Mouse (Mus musculus): Measurements from ENCODE around the gene Cpsf4l. TPM values are rescaled to one million over a fixed set of nuclear protein-coding genes. Genes with fewer than 3 reads are reported as not detected.
A peak's percentile ranks its signal among the peaks of the same experiment; 100 is the strongest.
"Not testable (repeated sequence)": the region's sequence is repeated elsewhere in the genome, so short reads cannot be mapped to it uniquely, and the experiment has no call there.

The Cpsf4l gene
- total and polyA plus RNA-seq, 3 experiments: 0.46 to 1.2 TPM; not detected in 1

DNA sequence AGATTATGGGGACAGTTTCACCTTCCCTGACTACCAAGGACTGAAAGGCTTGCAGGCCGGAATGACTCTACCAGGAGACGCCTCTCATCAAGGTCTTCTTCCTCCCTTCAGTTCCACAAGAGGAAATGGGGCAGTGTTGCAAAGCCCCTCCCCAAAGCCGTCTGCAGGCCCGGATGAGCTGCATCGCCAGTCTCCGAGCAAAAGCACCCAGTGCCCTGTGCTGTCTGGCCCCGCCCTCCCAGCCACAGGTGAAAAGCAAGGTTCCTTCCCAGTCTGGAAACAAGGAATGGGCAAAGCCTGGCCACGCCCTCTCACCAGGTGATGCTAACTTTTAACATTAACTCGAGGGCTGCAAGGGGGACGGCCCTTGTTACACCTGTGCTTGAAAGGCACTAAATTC lies 43.2 kb downstream of the Cpsf4l start:
- DNase-seq: peak; percentile 51

DNA sequence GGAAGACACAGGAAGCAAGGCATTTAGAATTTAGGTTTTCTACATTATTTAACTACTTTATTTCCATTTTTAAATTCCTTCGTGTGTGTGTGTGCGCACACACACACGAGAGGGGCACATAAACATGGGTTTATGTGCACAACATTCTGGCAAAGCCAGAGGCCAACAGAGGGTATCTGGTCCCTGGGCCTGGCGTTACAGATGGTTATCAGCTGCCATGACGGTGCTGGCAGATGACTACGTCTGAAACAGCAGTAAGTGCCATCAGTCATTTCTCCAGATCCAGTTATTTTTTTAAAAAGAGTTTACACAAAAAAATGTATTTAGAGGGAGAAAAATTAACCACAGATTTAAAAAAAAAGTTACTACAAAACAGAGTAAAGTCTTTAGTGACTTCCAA lies 43.6 kb downstream of the Cpsf4l start:
- DNase-seq: no peak

- DNase-seq: peak; percentile 52
Observed at GRCm38 (mm10) chr11:113664279-113664678, 45.5 kb downstream of the Cpsf4l start.

DNA sequence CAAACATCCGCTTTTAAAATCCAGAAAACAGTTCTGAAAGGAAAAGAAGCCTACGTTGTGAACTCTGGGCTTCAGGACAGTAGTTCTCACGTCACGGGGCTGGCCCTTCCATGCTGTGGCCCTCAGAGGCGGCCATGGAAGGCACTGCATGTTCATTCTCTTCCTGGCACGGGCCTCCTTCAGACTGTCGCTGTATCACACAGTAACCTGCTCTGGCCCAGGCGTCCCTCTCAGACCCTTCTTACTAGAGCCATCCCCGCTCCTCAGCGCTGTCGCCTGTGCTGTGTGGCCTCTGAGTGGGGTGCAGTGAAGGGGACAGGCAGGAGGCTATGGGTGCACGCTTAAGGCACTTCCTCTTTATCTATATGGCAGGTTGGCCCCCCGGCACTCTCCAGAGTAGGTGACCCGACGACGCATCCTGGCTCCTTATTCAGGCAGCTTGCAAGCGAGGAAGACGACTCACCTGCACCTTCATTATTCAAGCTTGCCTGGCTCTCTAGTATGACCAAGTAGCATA lies 47.9 kb downstream of the Cpsf4l start:
- no peak for DNase-seq

DNA sequence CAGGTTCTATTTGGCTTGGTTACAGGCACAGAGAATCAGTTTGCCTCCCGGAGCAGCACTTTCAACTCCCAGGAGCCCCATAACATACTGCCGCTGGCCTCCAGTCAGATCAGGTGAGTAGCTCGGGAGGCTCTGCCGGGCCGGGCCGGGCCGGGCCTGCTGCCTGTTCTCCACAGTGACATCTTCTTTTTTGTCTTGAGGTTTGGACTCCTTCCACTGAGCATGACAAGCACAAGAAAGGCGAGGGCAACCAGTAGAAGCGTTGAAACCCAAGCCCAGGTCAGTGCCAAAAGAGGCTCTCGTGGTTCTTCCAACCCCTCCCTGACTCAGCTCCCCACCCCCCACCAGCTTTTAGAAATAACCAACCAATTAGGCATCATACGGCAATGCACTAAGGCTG lies 48.9 kb downstream of the Cpsf4l start:
- no peak for DNase-seq

GRCm38 (mm10) chr11:113660213-113660612 lies 49.6 kb downstream of the Cpsf4l start:
- DNase-seq: not testable (repeated sequence)

- no peak for DNase-seq
Observed at GRCm38 (mm10) chr11:113658763-113659162, 51.1 kb downstream of the Cpsf4l start.

GRCm38 (mm10) chr11:113658319-113658718 lies 51.5 kb downstream of the Cpsf4l start:
- no peak for DNase-seq

DNA sequence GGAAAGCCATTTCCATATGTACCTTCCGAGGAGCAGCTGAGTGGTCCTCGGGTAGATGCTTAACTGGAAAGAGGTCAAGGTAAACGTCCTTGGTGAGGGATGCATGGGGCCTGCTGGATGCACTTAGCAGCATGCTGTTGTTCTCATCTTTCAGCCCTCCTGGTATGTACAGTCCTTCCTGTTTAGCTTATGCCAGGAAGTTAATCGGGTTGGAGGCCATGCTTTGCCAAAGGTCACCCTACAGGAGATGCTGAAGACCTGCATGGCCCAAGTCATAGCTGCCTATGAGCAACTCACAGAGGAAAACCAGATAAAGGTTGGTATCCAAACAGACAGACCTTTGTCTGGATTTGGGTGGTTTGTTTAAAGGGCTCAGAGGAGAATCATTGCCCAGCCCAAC lies 52.6 kb downstream of the Cpsf4l start:
- no peak for DNase-seq

GRCm38 (mm10) chr11:113656511-113656932 lies 53.3 kb downstream of the Cpsf4l start:
- DNase-seq: peak; percentile 83

GRCm38 (mm10) chr11:113654561-113655270 lies 55.1 kb downstream of the Cpsf4l start:
- DNase-seq: no peak

- DNase-seq: no peak
Observed at GRCm38 (mm10) chr11:113654105-113654504, 55.7 kb downstream of the Cpsf4l start.

DNA sequence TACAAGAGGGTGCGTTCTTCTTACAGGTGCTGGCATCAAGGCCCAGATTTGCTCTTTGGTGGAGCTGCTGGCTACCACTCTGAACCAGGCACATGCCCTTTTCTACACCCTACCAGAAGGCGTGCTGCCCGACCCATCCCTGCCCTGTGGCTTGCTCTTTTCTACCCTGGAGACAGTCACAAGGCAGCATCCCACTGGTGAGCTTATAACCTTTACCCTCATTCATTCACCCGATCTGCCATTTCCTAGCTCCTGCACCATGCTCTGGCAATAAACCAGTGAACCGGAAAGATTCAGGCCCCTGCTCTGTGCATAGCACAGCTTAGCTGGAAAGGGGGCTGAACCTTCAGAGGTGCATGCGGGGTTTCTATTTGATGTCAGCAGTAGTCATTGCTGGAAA lies 57.3 kb downstream of the Cpsf4l start:
- no peak for DNase-seq

- DNase-seq: no peak
Observed at GRCm38 (mm10) chr11:113651907-113652273, 57.9 kb downstream of the Cpsf4l start.

GRCm38 (mm10) chr11:113651206-113651906 lies 58.5 kb downstream of the Cpsf4l start:
- DNase-seq: no peak

DNA sequence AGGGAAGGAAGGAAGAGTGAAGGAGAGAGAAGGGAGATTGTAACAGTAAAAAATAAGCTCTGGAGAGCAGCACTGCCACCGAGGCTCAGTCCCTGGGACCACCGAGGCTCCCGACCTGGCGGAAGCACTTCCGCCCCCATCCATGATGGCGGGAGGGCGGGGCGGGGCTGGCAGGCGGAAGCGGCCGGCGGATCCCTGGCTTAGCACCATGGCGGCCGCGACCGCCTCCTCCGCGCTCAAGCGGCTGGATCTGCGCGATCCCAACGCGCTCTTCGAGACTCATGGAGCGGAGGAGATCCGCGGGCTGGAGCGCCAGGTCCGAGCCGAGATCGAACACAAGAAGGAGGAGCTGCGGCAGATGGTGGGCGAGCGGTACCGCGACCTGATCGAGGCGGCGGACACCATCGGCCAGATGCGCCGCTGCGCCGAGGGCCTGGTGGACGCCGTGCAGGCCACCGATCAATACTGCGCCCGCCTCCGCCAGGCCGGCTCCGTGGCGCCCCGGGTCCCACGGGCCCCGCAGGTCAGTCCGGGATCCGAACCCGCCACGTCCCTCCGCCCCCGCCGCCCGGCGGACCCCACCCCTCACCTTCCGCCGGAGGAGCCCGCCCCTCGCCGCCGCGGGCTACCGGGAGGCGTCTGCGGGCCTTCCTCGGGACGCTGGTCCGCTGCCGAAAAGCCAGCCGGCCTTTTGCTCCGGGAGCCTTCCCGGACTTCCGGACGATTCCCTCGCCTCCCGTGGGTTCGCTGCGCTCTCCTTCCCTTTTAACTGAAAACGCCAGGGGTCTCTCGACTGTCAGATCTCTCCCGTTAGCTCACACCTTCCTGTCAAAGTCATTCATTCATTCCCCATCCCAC lies 60.2 kb downstream of the Cpsf4l start, which contains the start of gene Slc39a11:
Gene Slc39a11, minus strand, starts transcription at position 727 of the 858 bp plus-strand sequence.
- DNase-seq: peak; percentile 83

DNA sequence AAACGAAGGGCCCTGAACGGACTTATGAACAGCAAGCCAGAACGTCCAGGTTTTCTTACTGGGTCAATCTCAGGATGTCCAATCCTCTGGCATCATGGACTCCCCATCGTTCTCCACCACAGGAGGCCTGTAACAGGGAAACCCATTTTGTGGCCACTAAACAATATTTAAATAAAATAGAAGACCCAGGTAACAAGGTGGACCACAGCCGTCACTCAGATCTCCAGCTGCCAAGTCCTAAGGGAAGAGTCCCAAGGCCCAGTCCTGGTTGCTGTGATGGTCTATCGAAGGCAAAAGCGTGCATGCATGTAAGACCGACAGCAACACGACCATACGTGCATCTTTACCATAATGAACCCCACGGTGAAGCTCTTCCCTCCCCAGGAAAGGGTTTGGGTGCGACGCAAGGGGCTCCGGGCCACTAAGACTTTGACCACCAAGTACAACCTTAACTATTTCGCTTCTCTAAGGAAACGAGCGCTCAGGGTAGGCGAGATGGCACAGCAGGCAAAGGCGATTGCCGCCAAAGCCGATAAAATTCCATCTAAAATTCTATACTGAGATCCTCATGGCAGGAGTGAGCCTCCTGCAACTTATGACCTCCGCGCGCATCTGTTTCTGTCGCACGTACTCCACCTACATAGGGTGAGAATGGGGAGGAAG lies 61.0 kb downstream of the Cpsf4l start, which contains the start of gene Cog1:
Gene Cog1, plus strand, starts transcription at position 480 of the 663 bp plus-strand sequence.
- DNase-seq: peak; percentile 30

Data from adrenal gland, adult 2 months (tissue).